Mouse (Mus musculus): ENCODE results near the gene Strip2.

Strip2 gene

GRCm38 (mm10) chr6:30009204-30009603, 92.4 kb downstream of the Strip2 start:
- in situ Hi-C loops (cut with MseI, MboI): no loop called here

Data from mouse trophoblast stem cell (cell line).